Mouse (Mus musculus): ENCODE measurements at regions not wholly inside any gene's neighbourhood (a gene's known extent, or its start where the extent isn't known, plus 50 kb on each side); places are given as distances from the start of the nearest gene placed in this dataset.

DNA sequence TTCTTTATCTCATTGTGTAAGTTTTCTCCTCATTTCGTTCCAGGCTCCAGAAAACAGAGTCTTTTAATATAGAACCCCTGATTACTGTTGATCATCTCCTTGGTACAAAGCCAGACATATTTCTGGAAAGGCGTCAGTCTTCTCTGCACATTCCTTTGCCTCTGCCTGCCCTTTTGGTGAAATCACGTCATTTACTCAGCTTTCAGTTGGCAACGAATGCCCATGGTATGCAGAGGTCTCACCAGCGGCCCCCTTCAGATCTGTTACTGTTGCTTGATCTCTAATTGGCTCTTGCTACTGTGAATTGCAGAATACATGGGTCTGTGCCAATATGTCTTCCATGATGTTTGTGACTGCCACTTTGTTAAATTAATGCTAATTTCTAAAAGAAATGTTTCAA, 412.0 kb upstream of the Pitx2 start:
- no peak for DNase-seq

DNA sequence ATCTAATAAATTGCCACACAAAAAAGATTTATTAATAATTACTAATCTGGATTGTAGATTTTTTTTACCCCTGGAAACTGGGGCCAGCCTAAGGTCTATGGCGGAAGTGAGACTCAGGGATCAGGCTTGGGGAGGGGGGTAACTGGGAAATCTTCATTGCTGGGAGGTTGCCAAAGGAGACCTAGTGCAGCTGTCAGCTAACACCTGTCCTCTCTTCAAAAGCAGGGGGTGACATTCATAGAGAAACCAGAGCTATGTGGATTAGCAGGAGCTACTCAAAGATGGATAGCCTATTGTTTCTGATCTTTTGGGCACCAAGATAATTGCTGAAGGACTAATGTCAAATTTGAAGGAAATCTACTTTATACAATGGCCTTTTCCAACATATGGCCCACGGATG, 403.7 kb upstream of the Pitx2 start:
- no peak for DNase-seq

DNA sequence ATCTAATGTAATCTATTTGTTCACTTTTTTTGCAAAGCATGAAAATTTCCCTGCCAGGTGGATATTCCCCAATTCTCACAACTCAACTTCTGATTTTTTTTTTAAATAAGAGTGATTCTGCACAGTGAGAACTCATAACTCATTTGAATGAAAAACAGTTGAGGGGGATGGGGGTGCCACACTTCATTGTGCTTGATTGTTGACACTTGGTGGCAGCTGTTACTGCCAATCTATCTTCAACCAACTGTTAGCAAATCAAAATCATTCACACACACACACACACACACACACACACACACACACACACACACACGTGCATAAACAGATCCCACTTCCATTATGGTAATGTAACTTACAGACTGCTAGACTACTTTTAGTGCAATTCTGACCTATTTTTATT, 401.8 kb upstream of the Pitx2 start:
- DNase-seq, result no peak

DNA sequence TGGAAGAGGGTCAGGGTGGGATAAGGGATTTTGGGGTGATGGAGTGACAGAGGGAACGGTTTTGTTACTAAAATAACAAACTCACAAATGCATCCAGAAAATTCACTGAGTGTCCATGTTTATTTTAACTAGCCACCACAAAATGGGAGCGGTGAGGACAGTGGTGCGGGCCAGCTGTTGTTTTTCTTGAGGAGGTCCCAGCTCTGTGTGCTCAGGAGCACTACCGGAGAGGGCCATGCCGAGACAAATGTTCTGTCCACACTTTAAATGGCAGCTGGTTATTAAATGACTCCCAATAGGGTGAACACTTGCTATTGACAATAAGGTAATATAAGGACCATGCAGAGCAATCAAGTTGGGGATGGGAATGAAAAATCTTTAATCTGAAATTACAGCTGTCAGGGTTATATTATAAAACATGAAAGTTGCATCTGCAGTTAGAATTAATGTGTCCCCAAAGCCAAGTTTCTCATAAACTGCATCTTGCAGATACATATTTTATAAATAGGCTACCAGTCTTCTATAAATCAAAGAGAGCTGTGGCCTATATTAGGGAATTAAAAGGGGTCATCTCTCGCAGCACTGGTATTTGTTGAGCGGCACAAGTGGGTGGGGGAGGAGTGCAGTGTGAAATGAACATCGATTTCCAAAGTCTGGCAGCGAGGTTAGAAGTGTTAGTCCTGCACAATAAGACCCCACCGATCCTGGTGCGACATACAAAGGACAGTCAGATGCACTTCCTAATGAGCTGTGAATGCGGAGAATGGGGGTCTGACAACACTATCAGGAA, 370.1 kb upstream of the Pitx2 start:
- DNase-seq, result no peak

DNA sequence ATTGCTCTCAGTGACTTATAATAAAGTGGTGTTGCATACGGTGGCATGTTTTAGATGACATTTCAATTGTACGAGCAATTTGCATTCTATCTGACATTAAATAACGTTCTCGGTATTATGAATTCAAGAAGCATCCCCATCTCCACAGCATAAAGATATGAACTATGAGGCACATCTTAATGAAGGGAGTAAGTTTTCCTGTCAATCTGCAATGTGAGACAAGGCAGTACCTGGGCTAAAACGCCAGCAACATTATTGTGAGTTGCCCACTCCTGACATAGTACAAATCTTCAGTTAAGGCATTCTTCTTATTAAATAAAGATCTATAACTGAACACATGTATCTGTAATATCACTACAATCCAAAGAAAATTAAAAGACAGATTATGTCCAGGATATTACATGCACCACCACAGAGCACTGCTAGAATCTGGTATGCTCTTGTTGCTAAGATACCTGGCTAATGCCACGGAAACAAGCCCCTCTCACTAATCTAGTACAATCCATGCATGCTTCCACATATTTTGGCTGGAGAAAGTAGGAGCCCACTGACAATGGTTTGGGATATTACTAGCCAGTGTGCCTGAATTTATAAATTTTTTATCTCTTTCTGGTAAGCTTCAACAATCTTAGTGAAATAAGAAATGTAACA, 349.2 kb upstream of the Pitx2 start:
- no peak for DNase-seq

DNA sequence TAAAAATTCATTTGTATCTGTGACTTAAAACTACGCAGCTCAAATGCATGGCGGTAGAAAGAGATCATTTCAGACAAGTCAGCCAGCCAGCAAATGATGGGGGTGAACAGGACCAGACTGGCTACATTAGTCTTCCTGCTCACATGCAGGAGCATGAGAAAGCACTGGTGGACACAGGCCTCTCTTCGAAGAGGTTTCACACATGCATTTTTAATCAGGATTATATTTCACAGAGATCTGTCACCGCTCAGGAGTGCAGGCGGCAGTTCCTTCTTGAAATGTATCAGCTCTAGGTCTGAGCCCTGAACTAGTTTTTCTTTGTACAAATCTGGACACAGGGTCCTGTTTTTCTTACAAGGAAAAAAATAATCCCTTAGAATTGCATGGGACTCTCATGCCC, 343.2 kb upstream of the Pitx2 start:
- DNase-seq, result no peak

DNA sequence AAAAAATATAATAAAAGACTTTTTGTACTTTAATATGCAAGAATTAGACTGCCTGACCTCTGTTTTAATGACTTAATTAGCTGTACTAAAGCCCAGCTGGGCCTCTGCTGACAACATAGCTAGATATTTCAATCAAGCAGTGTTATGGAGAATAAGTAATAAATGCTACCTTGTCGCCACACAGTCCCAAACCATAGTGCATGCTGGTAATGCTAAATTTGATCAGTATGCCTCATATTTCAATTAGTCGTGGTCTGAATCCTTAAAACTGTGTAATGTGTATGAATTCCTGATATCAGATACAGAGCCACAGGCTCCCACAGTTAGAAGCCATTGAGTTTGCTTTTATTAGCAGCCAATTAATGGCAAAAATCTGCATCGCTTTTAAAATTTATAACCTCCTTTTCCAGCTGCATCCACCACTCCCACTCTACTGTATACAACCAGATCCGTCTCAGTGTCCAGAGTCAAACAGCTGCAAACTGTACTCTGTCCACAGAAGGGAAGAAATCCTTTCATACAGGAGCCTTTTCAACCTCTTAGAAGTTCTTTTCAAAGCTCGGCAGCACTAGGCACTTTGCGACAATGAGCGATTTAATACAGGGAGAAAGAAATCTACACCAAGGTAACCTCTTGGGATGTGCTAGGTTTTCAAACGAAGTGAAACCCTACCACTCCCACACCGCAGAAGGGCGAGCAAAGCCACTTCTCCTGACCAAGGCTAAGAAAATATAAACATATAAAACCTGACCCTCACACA, 317.8 kb upstream of the Pitx2 start:
- no peak for DNase-seq

DNA sequence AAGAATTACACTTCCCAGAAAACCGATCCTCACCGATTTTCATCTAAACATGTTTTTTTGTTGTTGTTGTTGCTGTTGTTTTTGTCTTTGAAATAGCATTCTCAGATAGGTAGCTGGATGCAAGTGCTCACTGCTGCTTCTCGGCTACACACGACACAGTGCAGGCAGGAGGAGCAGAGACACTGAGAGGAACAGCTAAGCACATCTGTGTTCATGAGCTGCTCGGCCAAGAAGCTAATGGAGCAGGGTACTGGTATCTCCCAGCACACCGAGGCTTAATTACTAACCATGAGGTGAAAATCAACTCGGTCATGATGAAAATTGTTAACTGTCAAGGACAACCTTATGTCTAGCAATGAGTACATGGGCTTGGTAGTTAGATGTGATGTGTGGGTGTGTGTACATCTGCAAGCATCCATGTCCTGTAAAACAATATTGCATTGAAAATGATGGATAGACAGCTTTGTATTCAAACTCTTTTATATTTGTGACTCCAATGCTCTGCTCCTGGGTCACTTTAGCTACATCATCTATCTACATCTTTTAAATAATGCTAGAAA, 316.0 kb upstream of the Pitx2 start:
- no peak for DNase-seq

DNA sequence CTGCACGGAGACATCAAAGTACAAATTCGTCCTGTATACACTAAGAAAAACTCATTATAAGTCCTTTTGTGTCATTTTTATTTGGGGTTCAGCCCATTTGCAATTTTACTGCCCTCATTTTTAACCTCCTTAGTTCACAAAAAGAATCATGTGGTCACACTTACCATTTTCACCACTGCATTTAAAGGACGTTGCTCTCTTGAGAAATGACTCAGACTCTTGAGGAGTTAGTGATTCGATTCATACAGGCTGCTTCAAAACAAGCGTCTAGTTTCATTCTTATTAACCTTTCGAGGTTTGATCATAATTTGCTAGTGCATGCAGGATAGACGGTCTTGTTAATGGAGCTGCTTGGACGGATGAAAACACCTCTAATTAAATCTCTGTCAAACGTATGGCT, 313.0 kb upstream of the Pitx2 start:
- no peak for DNase-seq

DNA sequence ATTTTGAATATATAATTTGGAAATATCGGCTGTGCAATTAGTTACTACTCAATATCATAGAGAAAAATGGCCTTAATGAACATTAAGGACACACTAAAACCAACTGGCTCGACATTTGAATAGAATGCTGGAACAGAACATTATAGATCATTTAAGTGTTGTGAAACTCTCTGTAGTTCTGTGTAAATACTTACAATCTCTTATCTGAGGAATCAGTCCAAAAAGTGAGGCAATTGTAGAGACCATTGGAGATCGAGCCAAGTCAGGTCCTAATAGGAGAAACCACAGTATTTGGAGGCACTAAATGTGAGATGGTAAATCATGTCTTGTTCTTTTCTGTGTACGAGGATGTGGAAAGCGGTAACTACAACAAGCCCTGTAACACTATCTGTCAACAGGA, 308.6 kb upstream of the Pitx2 start:
- DNase-seq, result no peak

DNA sequence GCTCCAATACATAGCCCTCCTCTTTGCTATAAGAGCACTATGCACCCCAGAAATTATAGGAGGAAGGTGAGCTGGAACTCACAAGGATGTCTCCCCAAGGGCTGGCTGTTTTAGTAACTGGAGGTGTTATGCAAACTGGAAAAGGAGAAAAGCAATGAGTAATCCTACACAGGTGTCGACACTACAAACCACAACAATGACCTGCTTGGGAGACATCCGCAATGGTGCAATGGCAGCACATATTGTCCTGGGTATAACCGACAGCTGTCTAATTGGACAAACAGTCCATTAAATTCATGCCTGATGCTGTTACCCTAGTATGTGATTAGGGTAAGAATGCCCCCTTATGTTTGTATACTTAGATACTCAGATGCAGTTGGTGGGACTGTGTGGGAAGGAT, 303.1 kb upstream of the Pitx2 start:
- DNase-seq, result no peak

DNA sequence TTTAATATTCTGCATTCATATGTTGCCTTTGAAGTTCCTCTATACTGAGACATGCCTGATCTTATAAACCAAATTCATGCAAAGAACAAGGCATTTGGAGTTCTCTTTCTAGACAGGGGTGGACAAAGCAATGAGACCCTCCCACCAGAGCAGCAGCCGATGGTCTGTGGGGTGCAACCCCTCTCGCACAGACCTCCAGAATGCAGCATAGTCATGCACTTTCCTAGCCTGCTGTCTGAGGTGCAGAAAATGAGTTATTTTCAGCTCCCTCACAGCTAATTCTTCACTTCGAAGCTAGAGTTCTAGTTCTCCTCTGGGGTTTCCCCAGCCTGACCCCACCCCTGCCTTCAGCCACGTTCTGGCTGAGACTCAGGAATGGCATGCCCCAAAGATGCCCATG, 288.6 kb upstream of the Pitx2 start:
- DNase-seq, result no peak

DNA sequence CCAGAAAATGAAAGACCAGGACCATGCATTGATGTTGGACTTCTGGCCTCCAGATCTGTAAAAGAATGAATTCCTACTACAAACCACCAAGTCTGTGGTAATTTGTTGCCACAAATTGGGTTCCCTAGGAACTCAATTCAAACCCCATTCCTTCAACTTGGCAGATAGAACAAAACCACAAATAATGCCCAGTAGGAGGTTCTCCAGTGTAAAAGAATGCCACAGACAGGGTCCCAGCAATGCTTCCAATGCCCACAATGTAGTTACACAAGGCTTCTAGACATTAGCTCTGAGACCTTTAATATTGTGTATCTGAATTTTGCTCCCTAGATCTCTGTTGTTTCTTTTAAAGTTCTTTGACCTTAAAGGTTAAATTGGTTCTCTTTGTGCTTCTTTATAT, 278.2 kb upstream of the Pitx2 start:
- no peak for DNase-seq

DNA sequence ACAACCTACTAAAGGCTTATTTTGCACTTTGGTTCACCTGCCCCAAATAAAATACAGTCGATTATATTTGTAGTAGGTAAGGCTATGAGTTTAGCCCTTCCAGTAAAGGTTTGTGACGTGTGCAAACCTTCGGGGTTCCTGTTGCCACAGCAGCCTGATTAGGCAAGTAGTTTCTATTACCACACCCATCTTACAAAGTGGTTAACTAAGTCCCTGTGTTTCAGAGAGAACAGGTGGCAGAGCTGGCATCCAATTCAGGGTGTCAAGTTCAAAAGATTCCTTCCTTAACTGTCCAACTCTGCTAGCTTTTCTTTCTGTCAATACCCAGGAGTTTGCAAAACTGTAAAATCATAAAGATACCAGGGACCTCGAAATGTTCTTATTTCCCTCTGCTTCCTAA, 277.5 kb upstream of the Pitx2 start:
- no peak for DNase-seq

DNA sequence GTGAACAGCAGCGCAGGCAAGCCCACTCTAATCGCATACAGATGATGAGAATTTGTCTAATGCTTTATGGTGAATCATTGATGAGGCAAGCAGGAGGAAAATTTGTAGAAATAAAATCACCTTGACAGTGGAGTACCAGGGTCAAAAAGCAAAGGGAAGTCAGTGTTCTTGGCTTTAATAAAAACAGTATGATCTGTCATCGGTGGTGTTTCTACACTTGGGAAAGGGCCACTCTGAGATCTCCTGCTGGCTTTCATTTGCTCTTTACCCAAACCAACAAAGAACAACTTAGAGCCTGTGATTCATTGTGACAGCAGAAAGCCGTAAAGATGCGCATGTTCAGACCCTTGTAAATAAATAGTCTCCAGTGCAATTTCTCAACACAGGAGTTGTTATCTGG, 261.1 kb upstream of the Pitx2 start:
- DNase-seq, result no peak

DNA sequence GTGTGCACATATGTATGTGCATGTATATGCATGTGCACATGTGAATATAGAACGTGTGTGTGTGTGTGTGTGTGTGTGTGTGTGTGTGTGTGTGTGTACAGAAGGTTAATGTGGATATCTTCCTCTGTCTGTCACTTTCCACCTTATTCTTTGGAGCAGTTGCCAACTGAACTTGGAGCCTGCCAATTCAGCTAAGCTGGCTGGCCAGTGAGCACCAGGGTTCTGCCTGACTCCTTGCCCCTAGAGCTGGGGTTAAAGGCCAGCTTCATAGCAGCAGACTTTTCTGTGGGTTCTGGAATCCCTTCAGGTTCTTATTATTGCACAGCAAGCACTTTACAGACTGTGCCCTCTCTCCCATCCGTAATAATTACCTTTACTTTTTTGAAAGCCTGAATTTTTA, 258.5 kb upstream of the Pitx2 start:
- DNase-seq, result no peak

DNA sequence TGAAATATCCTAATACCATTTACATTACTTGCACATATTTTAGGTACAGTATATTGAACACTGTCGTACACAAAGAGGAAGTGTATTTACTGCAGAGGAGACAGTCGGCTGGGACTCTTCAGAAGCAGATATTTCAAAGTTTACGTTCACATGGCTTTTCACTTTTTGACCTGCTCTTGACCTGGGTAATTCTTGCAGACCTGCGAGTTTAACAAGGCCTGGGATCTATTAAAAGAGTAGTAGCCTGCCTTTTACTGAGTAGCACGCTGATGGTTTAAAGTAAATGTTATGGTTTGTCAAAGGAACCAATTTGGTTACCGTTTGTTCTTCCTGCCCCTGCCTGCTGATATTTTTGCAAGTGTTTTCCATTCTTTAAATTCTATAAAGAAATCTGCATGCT, 255.0 kb upstream of the Pitx2 start:
- no peak for DNase-seq

DNA sequence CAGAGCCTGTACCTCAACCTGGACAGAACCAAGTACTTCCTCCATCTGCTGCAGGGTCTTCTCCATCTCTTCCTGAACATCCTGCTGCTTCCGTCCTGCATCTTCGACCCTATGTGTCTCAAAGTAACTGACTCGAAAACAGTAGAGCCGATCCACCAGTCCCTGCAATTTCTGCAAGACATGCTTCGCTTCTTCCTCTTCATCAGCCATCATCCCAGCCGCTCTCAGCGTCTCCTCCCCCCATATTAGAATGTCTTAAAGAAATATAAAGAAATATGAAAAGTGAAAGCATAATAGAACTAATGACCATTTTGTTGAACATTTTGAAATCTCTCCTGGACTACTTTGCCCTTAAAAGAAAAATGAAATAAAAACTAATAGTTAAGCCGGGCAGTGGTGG, 244.8 kb upstream of the Pitx2 start:
- DNase-seq, result no peak

DNA sequence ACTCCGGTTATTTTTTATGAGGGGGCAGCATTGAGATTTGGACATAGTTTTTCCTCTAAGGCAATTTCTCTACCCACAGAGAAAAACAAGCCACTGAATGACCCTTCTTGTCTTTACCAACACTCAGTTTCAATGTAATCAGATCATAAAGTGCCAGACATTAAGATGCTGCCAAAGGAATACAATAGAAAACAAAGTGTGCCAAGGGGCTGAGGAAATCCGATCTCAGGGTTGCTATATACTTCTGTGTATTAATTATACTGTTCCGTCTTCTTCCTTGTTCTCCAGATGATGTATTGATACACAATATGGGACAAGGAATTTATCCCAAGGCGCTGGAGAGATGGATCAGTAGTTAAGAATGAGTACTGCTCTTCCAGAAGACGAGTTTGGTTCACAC, 222.9 kb upstream of the Pitx2 start:
- DNase-seq, result no peak

DNA sequence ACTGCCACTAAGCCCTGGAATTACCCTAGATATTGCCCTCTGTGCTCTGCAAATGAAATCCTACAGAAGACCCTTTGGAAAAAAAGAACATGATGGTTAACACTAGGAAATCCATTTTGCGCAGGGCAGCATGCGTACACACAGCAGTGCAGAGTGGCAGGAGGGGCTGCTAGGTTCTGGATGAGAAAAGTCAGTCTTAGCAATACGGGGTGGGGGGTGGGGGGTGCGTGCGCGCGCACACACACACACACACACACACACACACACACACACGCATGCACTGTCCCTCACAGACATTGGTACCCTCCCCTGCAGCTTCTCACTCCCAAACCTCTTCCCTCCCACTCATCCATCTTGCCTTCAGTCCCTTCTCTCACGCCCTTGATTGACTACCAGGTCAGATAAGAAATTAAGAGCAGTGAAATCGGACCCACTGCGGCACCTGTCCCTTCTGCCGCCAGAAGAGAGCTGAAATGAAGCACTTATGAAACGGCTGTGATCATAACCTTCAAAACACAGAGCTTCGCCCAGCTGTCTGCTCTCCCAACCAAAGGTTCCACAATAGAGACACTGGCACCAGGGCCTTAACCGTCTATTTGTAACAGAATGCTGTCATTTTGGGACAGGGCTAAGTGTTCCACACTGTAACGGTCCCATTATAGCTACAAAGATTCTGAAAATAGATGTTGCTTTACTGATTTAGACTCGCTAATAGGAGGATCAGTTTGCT, 209.3 kb upstream of the Pitx2 start:
- DNase-seq, result no peak

DNA sequence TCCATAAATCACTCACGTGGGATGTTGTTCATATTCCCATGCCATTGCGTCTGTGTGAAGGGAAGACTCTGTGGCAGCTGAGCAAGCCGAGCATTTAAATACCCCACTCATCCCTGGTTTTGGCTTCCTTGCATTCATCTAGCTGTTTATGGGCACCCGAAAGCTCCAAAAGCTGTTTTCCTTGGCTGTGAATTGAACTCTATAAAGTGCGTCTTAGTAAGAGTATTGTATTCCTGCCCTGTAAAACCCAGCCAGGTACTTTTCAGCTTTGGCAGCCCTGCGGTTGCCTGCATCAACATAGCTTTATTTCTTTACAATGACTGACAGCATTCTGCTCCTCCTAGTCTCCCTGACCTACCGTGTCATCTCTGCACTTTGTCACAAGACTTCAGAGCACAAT, 196.8 kb upstream of the Pitx2 start:
- DNase-seq, result no peak

DNA sequence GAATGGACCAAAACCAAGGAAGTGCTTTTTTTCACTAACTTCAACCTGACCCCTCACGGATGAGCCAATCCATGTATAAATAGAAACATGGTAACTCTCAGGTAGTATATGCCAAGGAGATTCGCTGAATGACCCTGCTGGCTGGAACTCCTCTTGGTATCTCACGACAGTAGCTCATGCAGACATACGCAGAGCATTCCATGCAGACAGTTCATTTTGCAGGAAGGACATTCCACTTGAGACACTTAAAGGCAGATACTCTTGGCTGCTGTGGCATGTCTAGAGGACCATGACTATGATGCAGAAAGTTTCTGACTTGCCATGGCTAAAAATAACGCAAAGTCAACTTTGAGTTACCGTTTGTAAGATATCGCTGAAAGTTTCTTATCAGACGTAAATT, 195.6 kb upstream of the Pitx2 start:
- DNase-seq, result no peak

DNA sequence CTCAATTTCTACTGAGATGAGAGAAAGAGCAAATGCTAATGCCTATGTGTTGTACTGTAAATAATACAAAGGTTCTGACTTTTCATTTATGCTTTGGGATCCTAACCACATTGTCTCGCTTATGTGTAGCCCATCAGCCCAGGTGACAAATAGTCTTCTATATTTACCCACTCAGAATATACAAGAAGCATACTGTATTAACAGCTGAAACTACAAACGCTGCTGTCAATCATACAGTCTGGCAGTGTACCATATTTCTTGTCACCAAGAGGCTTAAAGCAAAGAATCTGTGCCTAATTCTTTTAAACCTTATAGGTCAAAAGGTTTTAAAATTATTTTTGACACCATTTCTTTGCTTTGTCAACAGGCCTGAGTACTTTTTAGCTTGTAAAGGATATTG, 160.8 kb upstream of the Pitx2 start:
- no peak for DNase-seq

Data from cerebellum, postnatal 25 days (tissue).